Mouse (Mus musculus) heart, embryonic 16.5 days (tissue): Measurements from ENCODE around the gene Mettl4. TPM values are rescaled to one million over a fixed set of nuclear protein-coding genes. Genes with fewer than 3 reads are reported as not detected.
"Not testable (repeated sequence)": the region's sequence is repeated elsewhere in the genome, so short reads cannot be mapped to it uniquely, and the experiment has no call there.

Experiments
- ATAC-seq: fragments of 200-750 bp; cut with Nextera tagmentation; replicated peaks from 2 replicates; pipeline ENCODE4 v1.8.0; 2017; ENCODE audit warnings: moderate number of reproducible peaks; ENCODE audit not compliant: insufficient read depth, low FRiP score; ENCODE audit errors: extremely low read depth
- H3K27ac ChIP-seq: fragments of 300-500 bp; sonication (generic); 2 replicates; pipeline ENCODE4 v1.5.1; 2014; ENCODE audit warnings: mild to moderate bottlenecking, low read length, control low read depth, moderate library complexity
- H3K27me3 ChIP-seq: fragments of 300-500 bp; sonication (generic); 2 replicates; pipeline ENCODE4 v1.6.1; 2014; ENCODE audit warnings: low read length, mixed read lengths; ENCODE audit not compliant: control insufficient read depth, insufficient read depth
- H3K36me3 ChIP-seq: fragments of 300-500 bp; sonication (generic); 2 replicates; pipeline ENCODE4 v1.6.1; 2014; ENCODE audit not compliant: control insufficient read depth, insufficient read depth
- H3K4me1 ChIP-seq: fragments of 300-500 bp; sonication (generic); 2 replicates; pipeline ENCODE4 v1.6.1; 2014; ENCODE audit warnings: low read length, mixed read lengths; ENCODE audit not compliant: control insufficient read depth, insufficient read depth
- H3K4me2 ChIP-seq: fragments of 300-500 bp; sonication (generic); 2 replicates; pipeline ENCODE4 v1.6.1; 2014; ENCODE audit warnings: low read depth, mild to moderate bottlenecking, control low read depth, low read length
- H3K4me3 ChIP-seq: fragments of 300-500 bp; sonication (generic); 2 replicates; pipeline ENCODE4 v1.5.1; 2014; ENCODE audit warnings: mild to moderate bottlenecking, control low read depth, low read length
- H3K9ac ChIP-seq: fragments of 300-500 bp; sonication (generic); 2 replicates; pipeline ENCODE4 v1.6.1; 2014; ENCODE audit warnings: low read length, control low read depth
- H3K9me3 ChIP-seq: fragments of 300-500 bp; sonication (generic); replicated peaks from 2 replicates; pipeline ENCODE4 v1.6.1; 2016; ENCODE audit warnings: low read length; ENCODE audit not compliant: control insufficient read depth
- WGBS: fragments of 180-500 bp; shearing (Covaris S2); extraction: QIAGEN DNeasy Blood & Tissue Kit; methylation state at CpG from one replicate; pipeline ENCODE4 v1.1.7; 2014; 5-methylcytosine and 5-hydroxymethylcytosine counted together
- polyA plus RNA-seq: library from polyadenylated mRNA; unstranded; fragments of >200 nt; fragmentation: Nextera tagmentation; extraction: Ambion mirVana; gene quantifications from 2 replicates; pipeline ENCODE4 v1.2.1, GENCODE M21; 2015

Mettl4 gene
- polyA plus RNA-seq, 1 experiment from 2014 or later = 16.2 TPM

- Histone ChIP-seq H3K27ac (no peak overlapping the region), H3K4me1 (no peaks in the 10 kb centered on the region), H3K9ac (no peak overlapping the region), H3K9me3 (no peaks in the 10 kb centered on the region), H3K4me3 (no peak overlapping the region), H3K4me2 (no peak overlapping the region), H3K27me3 (no peaks in the 10 kb centered on the region), H3K36me3 (peaks cover 8% of the 10 kb centered on the region; the same call in 1 of the 2 replicates)
- no peak for ATAC-seq
- 54% methylated on average over 4 of the region's 4 CpGs for WGBS
These were observed 14.4 kb downstream of the Mettl4 start for GRCm38 (mm10) chr17:94735437-94735836.

GRCm38 (mm10) chr17:94730416-94730815 is 19.4 kb downstream of the Mettl4 start:
- not testable (repeated sequence) for H3K4me3 ChIP-seq, H3K4me2 ChIP-seq, H3K27me3 ChIP-seq, H3K9ac ChIP-seq, H3K36me3 ChIP-seq, H3K27ac ChIP-seq, ATAC-seq, H3K9me3 ChIP-seq, H3K4me1 ChIP-seq
- 23% methylated on average over 2 of the region's 2 CpGs for WGBS

DNA sequence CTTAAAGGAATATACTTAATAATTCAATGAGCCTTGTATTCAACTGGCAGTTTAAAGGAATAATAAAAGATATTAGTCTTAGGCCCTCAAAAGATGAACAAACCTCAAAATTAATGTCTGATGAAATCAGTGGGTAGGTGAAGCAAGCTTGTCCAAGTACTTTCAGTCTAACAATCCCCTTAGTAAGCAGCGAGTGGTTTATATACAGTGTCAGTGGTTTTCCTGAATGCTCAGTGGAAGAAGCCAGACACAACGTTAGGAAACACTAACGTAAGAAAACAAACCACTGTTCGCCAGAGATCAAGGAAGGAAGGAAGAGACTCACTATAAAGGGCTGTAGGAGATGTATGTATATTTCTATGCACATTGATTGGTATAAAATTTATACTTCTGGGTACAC is 23.1 kb downstream of the Mettl4 start:
- H3K4me2 ChIP-seq = no peak overlapping the region
- H3K9me3 ChIP-seq = no peaks in the 10 kb centered on the region
- H3K4me1 ChIP-seq = no peaks in the 10 kb centered on the region
- ATAC-seq = no peak
- WGBS = 79% methylated on average over 4 of the region's 4 CpGs
- no peak overlapping the region for H3K9ac ChIP-seq
- H3K36me3 ChIP-seq = peaks cover 9% of the 10 kb centered on the region
- no peaks in the 10 kb centered on the region for H3K27me3 ChIP-seq
- H3K4me3 ChIP-seq = no peak overlapping the region
- no peak overlapping the region for H3K27ac ChIP-seq

DNA sequence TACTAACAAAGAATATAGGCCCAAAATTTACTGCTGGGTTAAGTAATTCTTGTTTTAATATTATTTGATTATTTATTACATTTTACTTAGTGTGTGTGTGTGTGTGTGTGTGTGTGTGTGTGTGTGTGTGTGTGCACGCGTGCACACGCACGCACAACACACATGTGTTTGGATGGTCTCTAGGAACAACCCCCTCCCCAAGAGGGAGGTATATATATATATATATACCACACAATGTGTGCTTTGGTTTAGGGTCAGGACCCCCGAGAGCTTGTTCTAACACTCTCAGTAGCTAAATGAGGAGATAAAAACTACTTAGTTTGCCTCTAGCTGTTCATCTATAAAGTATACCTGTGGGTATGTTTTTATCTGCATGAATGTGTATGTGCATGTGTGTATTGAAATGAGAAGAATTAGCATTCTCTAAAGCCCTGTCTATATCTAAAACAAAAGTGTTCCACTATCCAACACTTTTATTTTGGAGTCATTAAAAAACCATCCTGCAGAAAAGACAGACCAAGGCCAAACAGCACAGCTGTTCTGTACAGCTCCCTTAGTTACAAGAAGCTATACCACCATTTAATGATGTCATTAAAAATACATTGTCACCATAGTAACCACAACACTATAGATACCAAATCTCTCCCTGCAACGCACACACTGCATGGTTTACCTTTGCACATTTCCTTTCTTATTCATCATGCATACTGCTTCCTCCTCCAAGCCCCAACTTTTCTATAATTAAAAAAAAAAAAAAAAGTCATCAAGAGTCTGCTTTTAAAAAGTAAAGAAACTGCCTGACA is 76.1 kb downstream of the Mettl4 start:
- WGBS = 83% methylated on average over 6 of the region's 6 CpGs
- Histone ChIP-seq H3K9ac (no peak overlapping the region), H3K9me3 (no peaks in the 10 kb centered on the region), H3K27ac (no peak overlapping the region), H3K4me1 (no peaks in the 10 kb centered on the region), H3K36me3 (no peaks in the 10 kb centered on the region), H3K4me2 (no peak overlapping the region), H3K27me3 (no peaks in the 10 kb centered on the region), H3K4me3 (no peak overlapping the region)
- ATAC-seq = no peak
